Comparison of ENCODE assay signal across 13 mouse cellular contexts in the genomic region with DNA sequence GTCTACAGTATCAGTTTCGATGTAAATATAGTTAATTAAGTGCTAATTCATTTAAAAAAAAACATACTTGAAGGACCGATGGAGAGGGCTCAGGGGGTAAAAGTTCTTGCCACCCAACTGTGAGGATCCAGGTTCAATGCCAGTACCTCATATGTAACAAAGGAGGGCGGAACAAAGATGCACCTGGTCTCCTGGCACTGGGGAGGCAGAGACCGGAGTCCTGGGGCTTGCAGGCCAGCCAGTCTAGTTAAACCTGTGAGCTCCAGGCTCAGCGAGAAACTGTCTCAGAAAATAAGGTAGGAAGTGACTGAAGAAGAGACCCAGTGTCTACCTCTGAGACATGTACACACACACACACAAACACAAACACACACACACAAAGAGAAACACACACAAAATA.
A peak's percentile ranks its signal among the peaks of the same experiment; 100 is the strongest.
DNase-seq lines count a peak whose midpoint lies in the region.
"Had no signal": no experiment of that assay in that cellular context is flagged by ENCODE, and none has a peak within 500 bp of the region (broad histone marks: within the 10 kb centered on the region; RNA-seq: fewer than 3 reads in every experiment).

No protein-coding gene starts in this region.

- DNase-seq in heart, adult 11 months: peak; percentile 70
- DNase-seq in heart, postnatal 4 days: no peak
- DNase-seq in cerebellum, adult 11-12 months: peak; percentile 56
- DNase-seq in cerebellum, adult 8-10 months: peak; percentile 38
- peak; percentile 36 to 40 for DNase-seq in cerebellum, postnatal 36 days
- no peak for DNase-seq in kidney, adult 8-10 months
- DNase-seq in lung, postnatal 14 days: no peak
- DNase-seq: adrenal gland, adult 2 months; adrenal gland, postnatal 25 days; gastrocnemius, adult 2 months; gastrocnemius, postnatal 25 days; heart, postnatal 36 days; kidney, adult 11 months had no signal

Comparison
In these comparisons a context has a peak if more than half of its experiments do, and no peak if none do; other contexts are left out.
1. DNase-seq: peak in heart, adult 11 months (single experiment), cerebellum, adult 11-12 months (single experiment), cerebellum, adult 8-10 months (single experiment) and cerebellum, postnatal 36 days (2 of 2); none in heart, postnatal 4 days (single experiment), kidney, adult 8-10 months (0 of 2) and lung, postnatal 14 days (single experiment).